Mouse (Mus musculus) ES-Bruce4 (cell line): ENCODE results near the gene Eps8l3. TPM values are rescaled to one million over a fixed set of nuclear protein-coding genes. Genes with fewer than 3 reads are reported as not detected.

ENCODE experiments used
- H3K27ac ChIP-seq: 2 replicates; pipeline ENCODE4 v1.5.1; 2012; ENCODE audit warnings: low read length, inconsistent platforms; ENCODE audit not compliant: insufficient read depth
- H3K27me3 ChIP-seq: 2 replicates; pipeline ENCODE4 v1.6.1; 2012; ENCODE audit warnings: mild to moderate bottlenecking, low read length, inconsistent platforms; ENCODE audit not compliant: control insufficient read depth, poor library complexity, insufficient read depth, severe bottlenecking
- H3K36me3 ChIP-seq: 2 replicates; pipeline ENCODE4 v1.6.1; 2012; ENCODE audit warnings: inconsistent platforms, mild to moderate bottlenecking, low read length, moderate library complexity; ENCODE audit not compliant: control insufficient read depth, poor library complexity, insufficient read depth, severe bottlenecking
- H3K4me1 ChIP-seq: one replicate; pipeline ENCODE4 v1.8.1; 2011; ENCODE audit warnings: low read length; ENCODE audit not compliant: control insufficient read depth, insufficient read depth
- H3K4me3 ChIP-seq: 2 replicates; pipeline ENCODE4 v1.5.1; 2011; ENCODE audit warnings: low read depth, mild to moderate bottlenecking, low read length
- H3K9ac ChIP-seq: 2 replicates; pipeline ENCODE4 v1.6.1; 2012; ENCODE audit warnings: low read depth, mild to moderate bottlenecking, inconsistent platforms; ENCODE audit not compliant: poor library complexity, severe bottlenecking
- H3K9me3 ChIP-seq: replicated peaks from 2 replicates; pipeline ENCODE4 v1.6.1; 2012; ENCODE audit warnings: mild to moderate bottlenecking, low read length, inconsistent platforms; ENCODE audit not compliant: control insufficient read depth, poor library complexity, insufficient read depth, severe bottlenecking
- CTCF ChIP-seq: IDR thresholded peaks from one replicate; pipeline ENCODE4 v1.8.1; 2011; ENCODE audit warnings: low read depth, low read length
- EP300 ChIP-seq: IDR thresholded peaks from 2 replicates; pipeline ENCODE4 v1.6.1; 2011; ENCODE audit warnings: low read depth, low read length; ENCODE audit not compliant: insufficient read depth
- POLR2A ChIP-seq: IDR thresholded peaks from one replicate; pipeline ENCODE4 v1.8.1; 2011; ENCODE audit warnings: low read length; ENCODE audit not compliant: insufficient read depth
- polyA plus RNA-seq: library from polyadenylated mRNA; stranded (reverse); fragments of >200 nt; gene quantifications from 2 replicates; pipeline ENCODE4 v1.2.4, GENCODE M21; 2011; ENCODE audit warnings: low read depth; ENCODE audit not compliant: missing spikeins, insufficient read depth, insufficient read length

Gene Eps8l3
- polyA plus RNA-seq, 1 experiment, result not detected

GRCm38 (mm10) chr3:107841370-107841769, 35.7 kb upstream of the Eps8l3 start:
- TF ChIP-seq CTCF, result no peak
- no peak for TF ChIP-seq POLR2A
- no peak for TF ChIP-seq EP300
- Histone ChIP-seq H3K36me3 (no peaks in the 10 kb centered on the region), H3K9me3 (no peaks in the 10 kb centered on the region), H3K27me3 (no peaks in the 10 kb centered on the region), H3K9ac (no peak overlapping the region), H3K4me3 (no peak overlapping the region), H3K4me1 (no peaks in the 10 kb centered on the region), H3K27ac (no peak overlapping the region)

- Histone ChIP-seq H3K9me3 (no peaks in the 10 kb centered on the region), H3K36me3 (no peaks in the 10 kb centered on the region), H3K4me1 (no peaks in the 10 kb centered on the region), H3K27ac (no peak overlapping the region), H3K27me3 (no peaks in the 10 kb centered on the region), H3K4me3 (no peak overlapping the region), H3K9ac (no peak overlapping the region)
- no peak for TF ChIP-seq CTCF
- TF ChIP-seq EP300, result no peak
- TF ChIP-seq POLR2A, result no peak
Observed at GRCm38 (mm10) chr3:107843406-107843805, 33.6 kb upstream of the Eps8l3 start.

GRCm38 (mm10) chr3:107844001-107844400, 33.0 kb upstream of the Eps8l3 start:
- no peak for TF ChIP-seq EP300
- H3K4me1 ChIP-seq, result no peaks in the 10 kb centered on the region
- no peaks in the 10 kb centered on the region for H3K9me3 ChIP-seq
- H3K4me3 ChIP-seq, result no peak overlapping the region
- no peak overlapping the region for H3K27ac ChIP-seq
- no peak overlapping the region for H3K9ac ChIP-seq
- no peaks in the 10 kb centered on the region for H3K27me3 ChIP-seq
- no peaks in the 10 kb centered on the region for H3K36me3 ChIP-seq

- H3K9me3 ChIP-seq, result no peaks in the 10 kb centered on the region
- H3K4me1 ChIP-seq, result no peaks in the 10 kb centered on the region
- H3K27ac ChIP-seq, result no peak overlapping the region
- H3K27me3 ChIP-seq, result no peaks in the 10 kb centered on the region
- H3K4me3 ChIP-seq, result no peak overlapping the region
- H3K9ac ChIP-seq, result no peak overlapping the region
- H3K36me3 ChIP-seq, result no peaks in the 10 kb centered on the region
- TF ChIP-seq CTCF, result no peak
- TF ChIP-seq EP300, result no peak
- TF ChIP-seq POLR2A, result no peak
Observed at GRCm38 (mm10) chr3:107844499-107844898, 32.5 kb upstream of the Eps8l3 start.

GRCm38 (mm10) chr3:107846175-107846574, 30.9 kb upstream of the Eps8l3 start:
- H3K9me3 ChIP-seq, result no peaks in the 10 kb centered on the region

GRCm38 (mm10) chr3:107846835-107847234, 30.2 kb upstream of the Eps8l3 start:
- TF ChIP-seq POLR2A, result no peak
- no peak for TF ChIP-seq EP300
- TF ChIP-seq CTCF, result no peak
- Histone ChIP-seq H3K9ac (no peak overlapping the region), H3K36me3 (no peaks in the 10 kb centered on the region), H3K9me3 (no peaks in the 10 kb centered on the region), H3K4me1 (no peaks in the 10 kb centered on the region), H3K4me3 (no peak overlapping the region), H3K27ac (no peak overlapping the region), H3K27me3 (no peaks in the 10 kb centered on the region)

More at GRCm38 (mm10) chr3:107846175-107846574, 30.9 kb upstream of the Eps8l3 start:
- no peaks in the 10 kb centered on the region for H3K36me3 ChIP-seq
- H3K9ac ChIP-seq, result no peak overlapping the region
- H3K4me3 ChIP-seq, result no peak overlapping the region
- H3K27ac ChIP-seq, result no peak overlapping the region
- no peaks in the 10 kb centered on the region for H3K27me3 ChIP-seq
- H3K4me1 ChIP-seq, result no peaks in the 10 kb centered on the region
- TF ChIP-seq POLR2A, result no peak
- TF ChIP-seq EP300, result no peak
- no peak for TF ChIP-seq CTCF
